Mouse (Mus musculus): Measurements from ENCODE around the gene Samd4b. TPM values are rescaled to one million over a fixed set of nuclear protein-coding genes. Genes with fewer than 3 reads are reported as not detected.
A peak's percentile ranks its signal among the peaks of the same experiment; 100 is the strongest.

Gene Samd4b
- polyA plus RNA-seq, 1 experiment, result 24.4 TPM

- Histone ChIP-seq H3K4me1 (ENCODE audit: control insufficient read depth, insufficient read depth, insufficient read length, low read length) (peaks cover 22% of the 10 kb centered on the region), H3K4me3 (ENCODE audit: insufficient read depth, low read depth, low read length) (peak overlapping the region; percentile 45), H3K27ac (replicated peaks; ENCODE audit: low read depth, low read length) (peak overlapping the region; percentile 99)
Observed at GRCm38 (mm10) chr7:28382347-28382951, 215.5 kb downstream of the Samd4b start.

GRCm38 (mm10) chr7:28381938-28382337 is 216.0 kb downstream of the Samd4b start:
- Histone ChIP-seq H3K4me3 (ENCODE audit: insufficient read depth, low read depth, low read length) (peak overlapping the region; percentile 62), H3K27ac (replicated peaks; ENCODE audit: low read depth, low read length) (peak overlapping the region; percentile 100), H3K4me1 (ENCODE audit: control insufficient read depth, insufficient read depth, insufficient read length, low read length) (peaks cover 22% of the 10 kb centered on the region)

GRCm38 (mm10) chr7:28381017-28381790 is 216.7 kb downstream of the Samd4b start:
- peaks cover 22% of the 10 kb centered on the region for H3K4me1 ChIP-seq (ENCODE audit: control insufficient read depth, insufficient read depth, insufficient read length, low read length)
- peak overlapping the region; percentile 100 for H3K27ac ChIP-seq (replicated peaks; ENCODE audit: low read depth, low read length)
- peak overlapping the region; percentile 62 for H3K4me3 ChIP-seq (ENCODE audit: insufficient read depth, low read depth, low read length)

- Histone ChIP-seq H3K4me3 (ENCODE audit: insufficient read depth, low read depth, low read length) (peak within 1 kb of the TSS; percentile 83), H3K4me1 (ENCODE audit: control insufficient read depth, insufficient read depth, insufficient read length, low read length) (peaks cover 22% of the 10 kb centered on the region), H3K27ac (replicated peaks; ENCODE audit: low read depth, low read length) (peak within 1 kb of the TSS; percentile 100)
Observed at GRCm38 (mm10) chr7:28380237-28381016, 217.5 kb downstream of the Samd4b start, which contains the start of gene Zfp36. TSS of gene Zfp36 (minus strand) at chr7:28380253.

GRCm38 (mm10) chr7:28378769-28379651 is 218.9 kb downstream of the Samd4b start:
- H3K4me1 ChIP-seq (ENCODE audit: control insufficient read depth, insufficient read depth, insufficient read length, low read length), result peaks cover 22% of the 10 kb centered on the region
- H3K27ac ChIP-seq (replicated peaks; ENCODE audit: low read depth, low read length), result peak overlapping the region; percentile 100
- peak overlapping the region; percentile 83 for H3K4me3 ChIP-seq (ENCODE audit: insufficient read depth, low read depth, low read length)

- peaks cover 14% of the 10 kb centered on the region for H3K4me1 ChIP-seq (ENCODE audit: control insufficient read depth, insufficient read depth, insufficient read length, low read length)
- peak overlapping the region; percentile 83 for H3K4me3 ChIP-seq (ENCODE audit: insufficient read depth, low read depth, low read length)
- H3K27ac ChIP-seq (replicated peaks; ENCODE audit: low read depth, low read length), result peak overlapping the region; percentile 97
Observed at GRCm38 (mm10) chr7:28378066-28378690, 219.8 kb downstream of the Samd4b start.

- H3K4me1 ChIP-seq (ENCODE audit: control insufficient read depth, insufficient read depth, insufficient read length, low read length), result peaks cover 7% of the 10 kb centered on the region
Observed at GRCm38 (mm10) chr7:28377190-28378065, 220.5 kb downstream of the Samd4b start.

GRCm38 (mm10) chr7:28376011-28376771 is 221.8 kb downstream of the Samd4b start:
- Histone ChIP-seq H3K4me3 (ENCODE audit: insufficient read depth, low read depth, low read length) (peak overlapping the region; percentile 63), H3K4me1 (ENCODE audit: control insufficient read depth, insufficient read depth, insufficient read length, low read length) (peaks cover 4% of the 10 kb centered on the region; the same call in 1 of the 2 replicates), H3K27ac (replicated peaks; ENCODE audit: low read depth, low read length) (peak overlapping the region; percentile 100)

More at GRCm38 (mm10) chr7:28377190-28378065, 220.5 kb downstream of the Samd4b start:
- Histone ChIP-seq H3K27ac (replicated peaks; ENCODE audit: low read depth, low read length) (peak overlapping the region; percentile 97), H3K4me3 (ENCODE audit: insufficient read depth, low read depth, low read length) (peak overlapping the region; percentile 83)

GRCm38 (mm10) chr7:28375176-28375921 is 222.6 kb downstream of the Samd4b start:
- Histone ChIP-seq H3K27ac (replicated peaks; ENCODE audit: low read depth, low read length) (peak overlapping the region; percentile 100), H3K4me1 (ENCODE audit: control insufficient read depth, insufficient read depth, insufficient read length, low read length) (peaks cover 5% of the 10 kb centered on the region; the same call in 1 of the 2 replicates), H3K4me3 (ENCODE audit: insufficient read depth, low read depth, low read length) (peak overlapping the region; percentile 63)

- peaks cover 6% of the 10 kb centered on the region; the same call in 1 of the 2 replicates for H3K4me1 ChIP-seq (ENCODE audit: control insufficient read depth, insufficient read depth, insufficient read length, low read length)
- H3K4me3 ChIP-seq (ENCODE audit: insufficient read depth, low read depth, low read length), result no peak overlapping the region
- H3K27ac ChIP-seq (replicated peaks; ENCODE audit: low read depth, low read length), result peak overlapping the region; percentile 100
Observed at GRCm38 (mm10) chr7:28374647-28375046, 223.3 kb downstream of the Samd4b start.

- Histone ChIP-seq H3K4me3 (ENCODE audit: insufficient read depth, low read depth, low read length) (no peak overlapping the region), H3K27ac (replicated peaks; ENCODE audit: low read depth, low read length) (peak overlapping the region; percentile 100), H3K4me1 (ENCODE audit: control insufficient read depth, insufficient read depth, insufficient read length, low read length) (peaks cover 6% of the 10 kb centered on the region; the same call in 1 of the 2 replicates)
Observed at GRCm38 (mm10) chr7:28373891-28374495, 224.0 kb downstream of the Samd4b start.

GRCm38 (mm10) chr7:28373131-28373581 is 224.8 kb downstream of the Samd4b start:
- Histone ChIP-seq H3K27ac (replicated peaks; ENCODE audit: low read depth, low read length) (peak overlapping the region; percentile 85), H3K4me1 (ENCODE audit: control insufficient read depth, insufficient read depth, insufficient read length, low read length) (peaks cover 6% of the 10 kb centered on the region; the same call in 1 of the 2 replicates), H3K4me3 (ENCODE audit: insufficient read depth, low read depth, low read length) (peak overlapping the region; percentile 55)

Measured in brown adipose tissue, adult 24 weeks (tissue).